Mouse (Mus musculus) intestine, embryonic 14.5 days (tissue): Measurements from ENCODE around the gene Cd300a. TPM values are rescaled to one million over a fixed set of nuclear protein-coding genes. Genes with fewer than 3 reads are reported as not detected.
"Not testable (repeated sequence)": the region's sequence is repeated elsewhere in the genome, so short reads cannot be mapped to it uniquely, and the experiment has no call there.

Experiments
- ATAC-seq: fragments of 200-750 bp; cut with Nextera tagmentation; replicated peaks from 2 replicates; pipeline ENCODE4 v1.8.0; 2017; ENCODE audit warnings: low read depth, moderate number of reproducible peaks, moderate TSS enrichment, moderate library complexity; ENCODE audit not compliant: low FRiP score, low TSS enrichment
- DNase-seq: peaks from one replicate; pipeline ENCODE4 v3.0.0-alpha.2; 2018; ENCODE audit warnings: low spot score
- H3K27ac ChIP-seq: fragments of 300-500 bp; sonication (generic); 2 replicates; pipeline ENCODE4 v1.5.1; 2014; ENCODE audit warnings: low read depth, mild to moderate bottlenecking, control low read depth
- H3K27me3 ChIP-seq: fragments of 300-500 bp; sonication (generic); replicated peaks from 2 replicates; pipeline ENCODE4 v1.6.1; 2014; ENCODE audit warnings: low read length, control low read depth; ENCODE audit not compliant: control insufficient read depth, insufficient read depth
- H3K36me3 ChIP-seq: fragments of 300-500 bp; sonication (generic); 2 replicates; pipeline ENCODE4 v1.6.1; 2014; ENCODE audit warnings: low read length, control low read depth; ENCODE audit not compliant: control insufficient read depth, insufficient read depth
- H3K4me1 ChIP-seq: fragments of 300-500 bp; sonication (generic); replicated peaks from 2 replicates; pipeline ENCODE4 v1.6.1; 2014; ENCODE audit warnings: low read length, control low read depth, mixed read lengths; ENCODE audit not compliant: control insufficient read depth, insufficient read depth
- H3K4me2 ChIP-seq: fragments of 300-500 bp; sonication (generic); 2 replicates; pipeline ENCODE4 v1.6.1; 2014; ENCODE audit warnings: low read length
- H3K4me3 ChIP-seq: fragments of 300-500 bp; sonication (generic); 2 replicates; pipeline ENCODE4 v1.5.1; 2014; ENCODE audit warnings: low read depth, low read length, control low read depth, mixed read lengths
- H3K9ac ChIP-seq: fragments of 300-500 bp; sonication (generic); 2 replicates; pipeline ENCODE4 v1.6.1; 2014; ENCODE audit warnings: mild to moderate bottlenecking, low read length
- H3K9me3 ChIP-seq: fragments of 300-500 bp; sonication (generic); 2 replicates; pipeline ENCODE4 v1.6.1; 2016; ENCODE audit warnings: low read length, control low read depth; ENCODE audit not compliant: control insufficient read depth
- WGBS: fragments of 180-500 bp; shearing (Covaris S2); extraction: QIAGEN DNeasy Blood & Tissue Kit; methylation state at CpG from one replicate; pipeline ENCODE4 v1.1.7; 2014; 5-methylcytosine and 5-hydroxymethylcytosine counted together
- polyA plus RNA-seq: library from polyadenylated mRNA; unstranded; fragments of >200 nt; fragmentation: Nextera tagmentation; extraction: Ambion mirVana; gene quantifications from 2 replicates; pipeline ENCODE4 v1.2.1, GENCODE M21; 2014

Gene Cd300a
- polyA plus RNA-seq, 1 experiment from 2014 or later: 0.89 TPM

GRCm38 (mm10) chr11:114909538-114909937 is 19.7 kb downstream of the Cd300a start:
- DNase-seq, H3K27me3 ChIP-seq, H3K36me3 ChIP-seq, H3K4me1 ChIP-seq, ATAC-seq, H3K4me2 ChIP-seq, H3K4me3 ChIP-seq, H3K9me3 ChIP-seq, H3K27ac ChIP-seq, H3K9ac ChIP-seq: not testable (repeated sequence)
- WGBS: 44% methylated on average over 3 of the region's 3 CpGs

GRCm38 (mm10) chr11:114912847-114913246 is 23.0 kb downstream of the Cd300a start:
- DNase-seq (peak; percentile 92), ATAC-seq (0 out of 2 replicates have a peak, but pooled peaks have one; percentile 43)
- Histone ChIP-seq H3K4me2 (no peak overlapping the region), H3K9me3 (no peaks in the 10 kb centered on the region), H3K27ac (no peak overlapping the region), H3K9ac (no peak overlapping the region), H3K4me3 (no peak overlapping the region), H3K4me1 (no peaks in the 10 kb centered on the region), H3K27me3 (no peaks in the 10 kb centered on the region), H3K36me3 (no peaks in the 10 kb centered on the region)
- WGBS: 12% methylated on average over 9 of the region's 9 CpGs

DNA sequence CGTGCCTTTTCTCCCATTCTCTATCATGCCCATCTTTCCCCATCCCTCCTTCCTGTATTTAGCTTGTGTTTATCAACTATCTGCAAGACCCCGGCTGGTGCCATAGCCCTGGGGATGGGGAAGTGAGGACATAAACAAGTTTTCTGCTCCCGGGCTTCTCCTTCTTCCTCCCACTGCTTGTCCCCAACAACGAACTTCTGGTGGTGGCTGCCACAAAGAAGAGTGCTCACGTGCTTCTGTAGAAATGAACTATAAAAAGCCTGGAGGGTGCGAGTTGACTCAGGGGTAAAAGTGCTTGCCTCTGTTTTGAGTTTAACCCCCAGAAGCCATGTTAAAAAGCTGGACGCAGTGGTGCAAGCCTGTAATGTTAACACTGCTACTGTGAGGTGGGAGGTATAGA is 25.1 kb downstream of the Cd300a start:
- Histone ChIP-seq H3K4me3 (no peak overlapping the region), H3K36me3 (no peaks in the 10 kb centered on the region), H3K4me1 (no peaks in the 10 kb centered on the region), H3K27me3 (no peaks in the 10 kb centered on the region), H3K27ac (no peak overlapping the region), H3K9ac (no peak overlapping the region), H3K4me2 (no peak overlapping the region), H3K9me3 (no peaks in the 10 kb centered on the region)
- WGBS: 29% methylated on average over 7 of the region's 7 CpGs
- no peak for ATAC-seq
- DNase-seq: no peak

DNA sequence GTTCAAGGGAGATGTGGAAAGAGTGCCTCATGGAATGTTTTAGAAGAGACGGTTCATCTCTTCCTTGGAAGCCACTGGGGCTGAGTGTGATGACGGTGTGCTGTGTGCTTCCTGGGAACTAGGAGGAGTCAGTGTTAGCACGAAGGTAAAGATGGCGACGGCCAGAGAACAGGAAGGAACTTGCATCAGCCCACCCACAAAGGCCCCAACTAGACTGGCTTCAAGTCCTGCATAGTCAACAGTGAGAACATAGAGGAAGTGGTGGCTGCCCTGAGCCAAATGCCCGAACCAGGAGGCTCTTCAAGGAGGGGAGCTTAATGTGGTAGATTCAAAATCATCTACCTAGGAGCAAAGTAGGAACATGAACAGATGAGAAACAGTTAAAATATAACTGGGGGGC is 27.3 kb downstream of the Cd300a start:
- H3K36me3 ChIP-seq: no peaks in the 10 kb centered on the region
- H3K4me2 ChIP-seq: no peak overlapping the region
- H3K9me3 ChIP-seq: no peaks in the 10 kb centered on the region
- H3K27ac ChIP-seq: no peak overlapping the region
- ATAC-seq (no peak), DNase-seq (no peak)
- H3K4me1 ChIP-seq: no peaks in the 10 kb centered on the region
- 75% methylated on average over 6 of the region's 6 CpGs for WGBS
- no peak overlapping the region for H3K4me3 ChIP-seq
- H3K27me3 ChIP-seq: no peaks in the 10 kb centered on the region
- H3K9ac ChIP-seq: no peak overlapping the region

- Histone ChIP-seq H3K9ac (no peak overlapping the region), H3K27ac (no peak overlapping the region), H3K4me2 (no peak overlapping the region), H3K27me3 (no peaks in the 10 kb centered on the region), H3K36me3 (no peaks in the 10 kb centered on the region), H3K9me3 (0 out of 2 replicates have a peak, but pooled peaks cover 4% of the 10 kb centered on the region), H3K4me1 (no peaks in the 10 kb centered on the region), H3K4me3 (no peak overlapping the region)
- DNase-seq (no peak), ATAC-seq (no peak)
- 80% methylated on average over 4 of the region's 4 CpGs for WGBS
Observed at GRCm38 (mm10) chr11:114922439-114922838, 32.6 kb downstream of the Cd300a start.

- ATAC-seq: no peak
- 77% methylated on average over 4 of the region's 4 CpGs for WGBS
Observed at GRCm38 (mm10) chr11:114923961-114924360, 34.1 kb downstream of the Cd300a start.

GRCm38 (mm10) chr11:114929581-114929980 is 39.7 kb downstream of the Cd300a start:
- Histone ChIP-seq H3K27ac (no peak overlapping the region), H3K4me3 (no peak overlapping the region), H3K9ac (no peak overlapping the region), H3K4me1 (no peaks in the 10 kb centered on the region), H3K4me2 (no peak overlapping the region), H3K27me3 (no peaks in the 10 kb centered on the region), H3K9me3 (no peaks in the 10 kb centered on the region), H3K36me3 (no peaks in the 10 kb centered on the region)
- DNase-seq: no peak
- 79% methylated on average over 2 of the region's 2 CpGs for WGBS
- no peak for ATAC-seq

More at GRCm38 (mm10) chr11:114923961-114924360, 34.1 kb downstream of the Cd300a start:
- no peak overlapping the region for H3K27ac ChIP-seq
- 0 out of 2 replicates have a peak, but pooled peaks cover 4% of the 10 kb centered on the region for H3K9me3 ChIP-seq
- no peak overlapping the region for H3K4me2 ChIP-seq
- no peak overlapping the region for H3K9ac ChIP-seq
- H3K4me1 ChIP-seq: no peaks in the 10 kb centered on the region
- DNase-seq: no peak
- no peaks in the 10 kb centered on the region for H3K36me3 ChIP-seq
- no peaks in the 10 kb centered on the region for H3K27me3 ChIP-seq
- no peak overlapping the region for H3K4me3 ChIP-seq

DNA sequence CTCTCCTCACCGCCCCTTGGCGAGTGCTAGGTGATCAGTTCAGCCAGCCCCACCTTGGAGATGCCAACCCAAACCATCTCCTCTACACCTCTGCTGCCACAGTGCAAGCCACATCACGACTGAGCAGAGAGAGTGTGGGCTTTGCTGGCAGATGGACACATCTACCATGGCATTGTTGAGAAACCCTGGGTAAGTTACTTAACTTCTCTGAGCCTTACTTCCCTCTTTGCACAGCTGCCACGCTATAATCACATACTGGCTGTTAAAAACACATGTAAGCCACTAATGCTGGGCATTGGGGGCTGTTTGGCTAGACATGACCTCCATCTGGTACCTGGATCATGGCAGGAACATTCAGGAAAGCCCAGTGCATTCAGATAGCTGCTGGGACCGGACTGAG is 41.2 kb downstream of the Cd300a start:
- Histone ChIP-seq H3K36me3 (no peaks in the 10 kb centered on the region), H3K9ac (no peak overlapping the region), H3K27ac (no peak overlapping the region), H3K4me1 (no peaks in the 10 kb centered on the region), H3K4me2 (no peak overlapping the region), H3K4me3 (no peak overlapping the region), H3K27me3 (no peaks in the 10 kb centered on the region), H3K9me3 (no peaks in the 10 kb centered on the region)
- ATAC-seq (no peak), DNase-seq (no peak)
- 85% methylated on average over 5 of the region's 5 CpGs for WGBS

DNA sequence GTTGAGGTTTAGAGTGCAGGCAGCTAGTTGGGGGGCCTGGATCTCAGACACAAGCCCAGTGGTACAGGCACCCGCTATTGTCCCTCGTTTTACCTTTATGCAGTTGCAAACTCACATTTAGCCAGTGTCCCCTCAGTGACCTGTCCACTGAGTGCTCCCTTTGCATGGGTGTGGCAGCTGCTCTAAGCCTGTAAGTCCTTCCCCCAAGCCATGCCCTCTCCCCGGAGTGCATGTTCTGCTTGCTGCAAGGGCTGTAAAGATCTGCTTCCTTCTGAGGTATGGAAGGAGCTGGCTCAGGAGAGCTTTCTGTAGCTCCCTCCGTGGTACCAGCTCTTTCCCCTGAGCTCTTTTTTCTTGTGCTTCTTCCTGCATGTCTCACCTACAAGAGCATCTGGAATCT is 43.8 kb downstream of the Cd300a start:
- DNase-seq (no peak), ATAC-seq (no peak)
- WGBS: 67% methylated on average over 4 of the region's 4 CpGs
- Histone ChIP-seq H3K4me1 (no peaks in the 10 kb centered on the region), H3K4me2 (no peak overlapping the region), H3K9ac (no peak overlapping the region), H3K27ac (no peak overlapping the region), H3K27me3 (no peaks in the 10 kb centered on the region), H3K9me3 (no peaks in the 10 kb centered on the region), H3K36me3 (no peaks in the 10 kb centered on the region), H3K4me3 (no peak overlapping the region)
